Mouse (Mus musculus): ENCODE measurements around the gene Gm8212.
"Not testable (repeated sequence)": the region's sequence is repeated elsewhere in the genome, so short reads cannot be mapped to it uniquely, and the experiment has no call there.

Gm8212 gene

GRCm38 (mm10) chr14:44197361-44197760, at the start of gene Gm8212:
Gm8212 (plus strand) TSS chr14:44197661.
- not testable (repeated sequence) for DNase-seq (ENCODE audit: low read depth)

- not testable (repeated sequence) for DNase-seq (ENCODE audit: low read depth)
Measured at GRCm38 (mm10) chr14:44213154-44213553, 15.7 kb downstream of the Gm8212 start, which contains the start of gene 4930503E14Rik. 4930503E14Rik (minus strand) TSS chr14:44213254.

GRCm38 (mm10) chr14:44248039-44248438, 50.6 kb downstream of the Gm8212 start:
- DNase-seq (ENCODE audit: low read depth): no peak
